Mouse (Mus musculus) embryonic facial prominence, embryonic 11.5 days (tissue): Measurements from ENCODE around the gene Pnlip. TPM values are rescaled to one million over a fixed set of nuclear protein-coding genes. Genes with fewer than 3 reads are reported as not detected.

Experiments used
- ATAC-seq: fragments of 200-750 bp; cut with Nextera tagmentation; replicated peaks from 2 replicates; pipeline ENCODE4 v1.8.0; 2017; ENCODE audit warnings: low read depth; ENCODE audit not compliant: insufficient number of reproducible peaks, low FRiP score, low TSS enrichment
- DNase-seq: peaks from one replicate; pipeline ENCODE4 v3.0.0-alpha.2; 2015; ENCODE audit warnings: low spot score
- H3K27ac ChIP-seq: fragments of 300-500 bp; sonication (generic); replicated peaks from 2 replicates; pipeline ENCODE4 v1.5.1; 2014; ENCODE audit warnings: mild to moderate bottlenecking, low read depth, low read length, control low read depth
- H3K27me3 ChIP-seq: fragments of 300-500 bp; sonication (generic); 2 replicates; pipeline ENCODE4 v1.6.1; 2014; ENCODE audit warnings: mild to moderate bottlenecking, low read length, moderate library complexity, mixed read lengths; ENCODE audit not compliant: control insufficient read depth, insufficient read depth
- H3K36me3 ChIP-seq: fragments of 300-500 bp; sonication (generic); replicated peaks from 2 replicates; pipeline ENCODE4 v1.6.1; 2014; ENCODE audit warnings: low read depth, mild to moderate bottlenecking, low read length, moderate library complexity, mixed read lengths; ENCODE audit not compliant: control insufficient read depth, insufficient read depth
- H3K4me1 ChIP-seq: fragments of 300-500 bp; sonication (generic); 2 replicates; pipeline ENCODE4 v1.6.1; 2014; ENCODE audit warnings: low read length, mixed read lengths; ENCODE audit not compliant: control insufficient read depth, insufficient read depth
- H3K4me2 ChIP-seq: fragments of 300-500 bp; sonication (generic); 2 replicates; pipeline ENCODE4 v1.6.1; 2014; ENCODE audit warnings: low read depth, mild to moderate bottlenecking, control low read depth, low read length, moderate library complexity
- H3K4me3 ChIP-seq: fragments of 300-500 bp; sonication (generic); 2 replicates; pipeline ENCODE4 v1.5.1; 2014; ENCODE audit warnings: low read depth, low read length, control low read depth
- H3K9ac ChIP-seq: fragments of 300-500 bp; sonication (generic); replicated peaks from 2 replicates; pipeline ENCODE4 v1.6.1; 2014; ENCODE audit warnings: mild to moderate bottlenecking, control low read depth, low read length
- H3K9me3 ChIP-seq: fragments of 300-500 bp; sonication (generic); replicated peaks from 2 replicates; pipeline ENCODE4 v1.6.1; 2016; ENCODE audit warnings: mild to moderate bottlenecking, low read length, inconsistent platforms, mixed read lengths; ENCODE audit not compliant: control insufficient read depth
- whole genome bisulfite sequencing: fragments of 180-500 bp; shearing (Covaris S2); extraction: QIAGEN DNeasy Blood & Tissue Kit; methylation state at CpG from one replicate; pipeline ENCODE4 v1.1.7; 2014; 5-methylcytosine and 5-hydroxymethylcytosine counted together
- polyA plus RNA-seq: library from polyadenylated mRNA; unstranded; fragments of >200 nt; fragmentation: Nextera tagmentation; extraction: Ambion mirVana; gene quantifications from 2 replicates; pipeline ENCODE4 v1.2.1, GENCODE M21; 2014

Gene Pnlip
- polyA plus RNA-seq, 1 experiment from 2014 or later, result not detected

- no peak overlapping the region for H3K27ac ChIP-seq
- no peaks in the 10 kb centered on the region for H3K9me3 ChIP-seq
- H3K4me1 ChIP-seq, result no peaks in the 10 kb centered on the region
- no peak overlapping the region for H3K4me2 ChIP-seq
- ATAC-seq (no peak), DNase-seq (peak; percentile 75)
- no peaks in the 10 kb centered on the region for H3K27me3 ChIP-seq
- H3K36me3 ChIP-seq, result no peaks in the 10 kb centered on the region
- 42% methylated on average over 22 of the region's 22 CpGs for WGBS
- H3K9ac ChIP-seq, result no peak overlapping the region
- no peak overlapping the region for H3K4me3 ChIP-seq
These were observed 24.6 kb upstream of the Pnlip start for GRCm38 (mm10) chr19:58627406-58628337.

DNA sequence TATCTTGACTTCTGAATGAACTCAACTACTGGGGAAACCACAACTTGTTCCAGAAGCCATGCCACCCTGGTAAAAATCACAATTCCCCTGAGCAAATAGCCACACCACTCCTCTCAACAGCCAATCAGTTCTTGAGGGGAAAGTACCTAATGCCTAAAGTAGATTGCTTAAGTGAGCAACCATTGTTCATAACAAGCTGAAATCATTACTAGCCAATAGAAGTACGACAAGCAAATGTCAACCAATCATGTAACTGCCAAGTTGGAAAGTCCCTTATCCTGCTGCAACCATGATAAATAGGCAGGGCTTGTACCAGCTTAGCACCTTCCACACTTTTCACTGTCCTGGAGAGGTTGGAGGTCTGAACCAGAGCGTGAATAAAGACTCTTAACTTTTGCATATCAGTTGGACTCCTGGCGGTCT is 22.9 kb upstream of the Pnlip start:
- H3K27me3 ChIP-seq, result no peaks in the 10 kb centered on the region
- no peak overlapping the region for H3K4me2 ChIP-seq
- no peaks in the 10 kb centered on the region for H3K9me3 ChIP-seq
- H3K4me1 ChIP-seq, result no peaks in the 10 kb centered on the region
- H3K36me3 ChIP-seq, result no peaks in the 10 kb centered on the region
- DNase-seq (no peak), ATAC-seq (no peak)
- no peak overlapping the region for H3K9ac ChIP-seq
- WGBS, result 77% methylated on average over 3 of the region's 3 CpGs
- H3K4me3 ChIP-seq, result no peak overlapping the region
- H3K27ac ChIP-seq, result no peak overlapping the region

- Histone ChIP-seq H3K4me3 (no peak overlapping the region), H3K9ac (no peak overlapping the region), H3K27me3 (no peaks in the 10 kb centered on the region), H3K36me3 (no peaks in the 10 kb centered on the region), H3K4me2 (no peak overlapping the region), H3K4me1 (no peaks in the 10 kb centered on the region), H3K27ac (no peak overlapping the region), H3K9me3 (no peaks in the 10 kb centered on the region)
- ATAC-seq (no peak), DNase-seq (no peak)
- WGBS, result 82% methylated on average over 5 of the region's 5 CpGs
These were observed 2.3 kb upstream of the Pnlip start for GRCm38 (mm10) chr19:58650036-58650435.

DNA sequence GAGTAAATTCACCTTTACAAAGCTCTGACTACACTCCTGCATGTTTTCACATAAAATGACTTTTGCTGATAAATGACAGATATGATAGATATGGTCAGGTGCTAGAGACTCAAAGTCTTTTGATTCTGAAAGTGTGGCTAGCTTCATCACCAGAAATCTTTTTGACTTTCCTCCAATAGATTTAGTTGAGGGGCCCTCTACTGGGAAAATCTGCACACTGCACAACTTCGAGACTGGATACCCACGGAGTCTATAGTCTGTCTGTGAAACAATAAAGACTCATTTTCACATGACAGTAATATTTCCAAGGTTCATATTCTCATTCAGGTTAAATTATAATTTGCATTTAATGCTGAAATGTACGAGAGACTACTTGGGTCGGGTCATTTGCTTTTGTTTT is 9.8 kb downstream of the Pnlip start:
- H3K9ac ChIP-seq, result no peak overlapping the region
- H3K36me3 ChIP-seq, result no peaks in the 10 kb centered on the region
- WGBS, result 59% methylated on average over 4 of the region's 4 CpGs
- H3K27ac ChIP-seq, result no peak overlapping the region
- H3K27me3 ChIP-seq, result no peaks in the 10 kb centered on the region
- no peaks in the 10 kb centered on the region for H3K4me1 ChIP-seq
- no peaks in the 10 kb centered on the region for H3K9me3 ChIP-seq
- no peak overlapping the region for H3K4me3 ChIP-seq
- ATAC-seq, result no peak
- no peak overlapping the region for H3K4me2 ChIP-seq
- DNase-seq, result peak; percentile 24

DNA sequence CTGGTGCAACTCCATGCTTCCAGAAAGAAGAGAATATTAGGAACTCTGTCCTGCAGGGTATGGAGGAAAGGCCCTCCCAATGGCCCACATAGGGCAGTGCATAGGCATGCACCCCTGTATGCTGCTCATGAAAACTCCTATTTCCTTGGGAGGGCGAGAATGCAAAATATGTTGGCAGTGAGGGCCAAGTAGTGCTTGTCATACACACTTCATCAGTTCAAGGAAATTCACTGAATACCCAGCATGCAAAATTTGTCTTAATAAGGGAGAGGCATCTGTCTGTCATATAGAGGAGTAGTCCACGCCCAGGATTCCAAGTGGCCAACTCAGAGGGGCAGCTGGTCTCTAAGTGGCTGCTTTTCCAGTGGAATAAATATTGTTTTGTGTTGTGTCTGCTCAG is 11.0 kb downstream of the Pnlip start:
- Histone ChIP-seq H3K36me3 (no peaks in the 10 kb centered on the region), H3K27me3 (no peaks in the 10 kb centered on the region), H3K4me1 (no peaks in the 10 kb centered on the region), H3K9me3 (no peaks in the 10 kb centered on the region), H3K4me3 (no peak overlapping the region), H3K4me2 (no peak overlapping the region), H3K9ac (no peak overlapping the region), H3K27ac (no peak overlapping the region)
- WGBS, result 82% methylated on average over 2 of the region's 2 CpGs
- no peak for DNase-seq
- ATAC-seq, result no peak

DNA sequence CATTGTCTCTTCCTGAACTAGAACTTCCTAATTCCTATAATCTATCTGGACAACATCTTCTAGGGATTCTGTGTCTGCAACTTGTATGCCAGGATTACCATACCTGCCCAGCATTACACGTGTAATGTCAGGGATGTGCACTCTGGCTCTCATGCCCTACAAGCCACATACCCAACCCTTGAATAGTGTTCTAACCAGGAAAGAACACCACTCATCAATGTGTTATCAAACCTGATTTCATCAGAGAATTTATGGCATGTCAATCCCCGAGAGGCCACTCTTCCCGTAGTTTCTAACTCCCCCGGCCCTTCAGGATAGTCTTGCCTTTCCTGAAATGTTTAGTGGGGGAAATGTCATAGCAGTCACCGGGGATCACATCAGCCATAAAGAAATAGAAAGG is 12.6 kb downstream of the Pnlip start:
- H3K4me2 ChIP-seq, result no peak overlapping the region
- no peaks in the 10 kb centered on the region for H3K9me3 ChIP-seq
- no peaks in the 10 kb centered on the region for H3K36me3 ChIP-seq
- ATAC-seq (no peak), DNase-seq (no peak)
- H3K4me3 ChIP-seq, result no peak overlapping the region
- H3K4me1 ChIP-seq, result no peaks in the 10 kb centered on the region
- H3K27ac ChIP-seq, result no peak overlapping the region
- 86% methylated on average over 5 of the region's 5 CpGs for WGBS
- no peaks in the 10 kb centered on the region for H3K27me3 ChIP-seq
- no peak overlapping the region for H3K9ac ChIP-seq

DNA sequence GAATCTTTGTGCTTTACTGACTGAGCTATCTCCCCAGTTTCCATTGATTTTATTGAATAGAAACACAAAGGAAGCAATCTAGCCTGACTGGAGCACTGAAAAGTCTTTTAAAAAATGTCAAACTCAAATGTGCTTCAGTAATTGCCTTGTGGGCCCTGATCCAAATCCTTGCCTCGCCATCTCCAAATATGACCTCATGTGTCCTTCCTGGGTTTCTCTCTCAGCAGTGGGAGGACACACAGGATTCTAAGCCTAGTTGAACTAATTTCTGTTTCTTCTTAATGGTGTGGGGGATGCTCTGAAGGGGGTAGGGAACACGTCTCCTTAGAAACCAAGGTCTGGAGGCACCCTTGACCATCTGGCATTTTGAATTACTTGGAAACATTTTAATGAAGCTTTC is 22.3 kb downstream of the Pnlip start:
- Histone ChIP-seq H3K36me3 (no peaks in the 10 kb centered on the region), H3K9me3 (no peaks in the 10 kb centered on the region), H3K9ac (no peak overlapping the region), H3K4me1 (no peaks in the 10 kb centered on the region), H3K27me3 (no peaks in the 10 kb centered on the region), H3K4me3 (no peak overlapping the region), H3K27ac (no peak overlapping the region), H3K4me2 (no peak overlapping the region)
- ATAC-seq, result no peak
- 62% methylated on average over 2 of the region's 2 CpGs for WGBS
- no peak for DNase-seq

GRCm38 (mm10) chr19:58677117-58677516 is 24.8 kb downstream of the Pnlip start:
- H3K27ac ChIP-seq, result no peak overlapping the region
- 74% methylated on average over 8 of the region's 8 CpGs for WGBS
- H3K27me3 ChIP-seq, result no peaks in the 10 kb centered on the region
- H3K9me3 ChIP-seq, result no peaks in the 10 kb centered on the region
- no peak overlapping the region for H3K4me2 ChIP-seq
- DNase-seq (peak; percentile 3), ATAC-seq (no peak)
- H3K36me3 ChIP-seq, result no peaks in the 10 kb centered on the region
- H3K4me1 ChIP-seq, result no peaks in the 10 kb centered on the region
- H3K9ac ChIP-seq, result no peak overlapping the region
- no peak overlapping the region for H3K4me3 ChIP-seq
